8 mouse cellular contexts compared by ENCODE assay signal in genomic region chr19:55061951-55062350, GRCm38 (mm10).
DNase-seq lines count a peak whose midpoint lies in the region; ATAC-seq and TF ChIP-seq lines count a peak whose summit lies in the region.

No protein-coding gene starts in this region.

- peak; percentile 69 for DNase-seq in heart, postnatal 0 days (ENCODE audit: low spot score)
- no peak for DNase-seq in heart, adult 11 months
- peak; percentile 41 for DNase-seq in Muller cell, postnatal 12 days (ENCODE audit: inconsistent ontology term)
- peak; percentile 44 for DNase-seq in embryo, embryonic 11.5 days (ENCODE audit: low read depth, low spot score)
- DNase-seq in kidney, adult 18-20 months, result peak; percentile 30
- peak; percentile 74 for DNase-seq in neural tube, embryonic 11.5 days (ENCODE audit: low spot score)
- no peak for DNase-seq in urinary bladder, postnatal 4 days (ENCODE audit: low spot score in 2 of 2)

- H3K4me2 ChIP-seq in heart, postnatal 0 days (ENCODE audit: low read depth, low read length), result no peak overlapping the region
- peak overlapping the region; percentile 27 for H3K4me2 ChIP-seq in liver, embryonic 12.5 days
- no peak overlapping the region for H3K4me2 ChIP-seq in neural tube, embryonic 11.5 days (ENCODE audit: low read depth)

- no peak overlapping the region for H3K4me3 ChIP-seq in heart, postnatal 0 days (ENCODE audit: low read depth, low read length)
- no peak overlapping the region for H3K4me3 ChIP-seq in liver, embryonic 12.5 days
- H3K4me3 ChIP-seq in neural tube, embryonic 11.5 days (ENCODE audit: low read depth, low read length), result no peak overlapping the region

- H3K9me3 ChIP-seq in heart, postnatal 0 days (replicated peaks; ENCODE audit: control insufficient read depth, low read length), result peaks cover 7% of the 10 kb centered on the region; the same call in 1 of the 2 replicates
- no peaks in the 10 kb centered on the region for H3K9me3 ChIP-seq in liver, embryonic 12.5 days (replicated peaks)
- H3K9me3 ChIP-seq in neural tube, embryonic 11.5 days (ENCODE audit: control insufficient read depth, low read length), result no peaks in the 10 kb centered on the region

- peaks cover 6% of the 10 kb centered on the region; the same call in 1 of the 2 replicates for H3K36me3 ChIP-seq in heart, postnatal 0 days (replicated peaks; ENCODE audit: control insufficient read depth, insufficient read depth, low read length)
- peaks cover 8% of the 10 kb centered on the region for H3K36me3 ChIP-seq in liver, embryonic 12.5 days
- H3K36me3 ChIP-seq in neural tube, embryonic 11.5 days (ENCODE audit: control insufficient read depth, insufficient read depth, low read length), result no peaks in the 10 kb centered on the region

- no peaks in the 10 kb centered on the region for H3K27me3 ChIP-seq in heart, postnatal 0 days (ENCODE audit: control insufficient read depth, insufficient read depth, low read length)
- H3K27me3 ChIP-seq in liver, embryonic 12.5 days (replicated peaks), result no peaks in the 10 kb centered on the region
- H3K27me3 ChIP-seq in neural tube, embryonic 11.5 days (ENCODE audit: control insufficient read depth, insufficient read depth, low read length), result no peaks in the 10 kb centered on the region

- H3K9ac ChIP-seq in heart, postnatal 0 days (replicated peaks; ENCODE audit: low read depth, low read length), result no peak overlapping the region
- no peak overlapping the region for H3K9ac ChIP-seq in liver, embryonic 12.5 days
- no peak overlapping the region for H3K9ac ChIP-seq in neural tube, embryonic 11.5 days (ENCODE audit: low read length)

- 33% methylated on average over 4 of the region's 5 CpGs for WGBS in heart, postnatal 0 days
- WGBS in liver, embryonic 12.5 days (ENCODE audit: insufficient replicate concordance), result 28% methylated on average over 5 of the region's 5 CpGs
- 30% methylated on average over 4 of the region's 5 CpGs for WGBS in neural tube, embryonic 11.5 days

- ATAC-seq in heart, postnatal 0 days (ENCODE audit: insufficient read depth, low read depth), result no peak
- ATAC-seq in liver, embryonic 12.5 days, result no peak
- ATAC-seq in neural tube, embryonic 11.5 days (ENCODE audit: insufficient read depth, low FRiP score, low TSS enrichment), result no peak

- TF ChIP-seq CTCF in heart, postnatal 0 days (IDR thresholded peaks at IDR 0.05; ENCODE audit: low read depth), result peak; percentile 76

- H3K4me1 ChIP-seq in heart, postnatal 0 days (ENCODE audit: control insufficient read depth, insufficient read depth), result 0 out of 2 replicates have a peak, but pooled peaks cover 6% of the 10 kb centered on the region
- peaks cover 10% of the 10 kb centered on the region for H3K4me1 ChIP-seq in liver, embryonic 12.5 days
- peaks cover 4% of the 10 kb centered on the region for H3K4me1 ChIP-seq in neural tube, embryonic 11.5 days (ENCODE audit: control insufficient read depth, insufficient read depth, low read length)

- H3K27ac ChIP-seq in heart, postnatal 0 days (ENCODE audit: low read depth), result no peak overlapping the region
- H3K27ac ChIP-seq in liver, embryonic 12.5 days, result no peak overlapping the region
- no peak overlapping the region for H3K27ac ChIP-seq in neural tube, embryonic 11.5 days (ENCODE audit: low read depth, low read length)

- no peak for TF ChIP-seq EP300 in heart, postnatal 0 days (IDR thresholded peaks at IDR 0.05; ENCODE audit: low read depth)

Comparison
In these comparisons a context has a peak if more than half of its experiments do, and no peak if none do; other contexts are left out.
1. DNase-seq: peak in heart, postnatal 0 days (single experiment), Muller cell, postnatal 12 days (single experiment), embryo, embryonic 11.5 days (single experiment), kidney, adult 18-20 months (single experiment) and neural tube, embryonic 11.5 days (single experiment); none in heart, adult 11 months (single experiment) and urinary bladder, postnatal 4 days (0 of 2).